Comparison of ENCODE assay signal across 10 mouse cellular contexts in genomic region chr2:37969713-37970485, GRCm38 (mm10).
DNase-seq lines count a peak whose midpoint lies in the region; ATAC-seq and TF ChIP-seq lines count a peak whose summit lies in the region.
"Had no signal": no experiment of that assay in that cellular context is flagged by ENCODE, and none has a peak within 500 bp of the region (broad histone marks: within the 10 kb centered on the region; RNA-seq: fewer than 3 reads in every experiment).

No protein-coding gene starts in this region.

- no peak overlapping the region for H3K27ac ChIP-seq in lung, postnatal 0 days (ENCODE audit: low read length)
- H3K27ac ChIP-seq in forebrain, embryonic 16.5 days (ENCODE audit: low read length): peak overlapping the region; percentile 39; the same call in 1 of the 2 replicates
- H3K27ac ChIP-seq in midbrain, embryonic 12.5 days (replicated peaks): peak overlapping the region; percentile 58

- H3K4me1 ChIP-seq in lung, postnatal 0 days (ENCODE audit: insufficient read depth, low read depth, low read length): no peaks in the 10 kb centered on the region; the same call in 1 of the 2 replicates
- H3K4me1 ChIP-seq in forebrain, embryonic 16.5 days (replicated peaks; ENCODE audit: control insufficient read depth, insufficient read depth, low read length): peaks cover 6% of the 10 kb centered on the region
- H3K4me1 ChIP-seq in midbrain, embryonic 12.5 days: peaks cover 13% of the 10 kb centered on the region

- no peaks in the 10 kb centered on the region for H3K36me3 ChIP-seq in lung, postnatal 0 days (ENCODE audit: insufficient read depth, low read length)
- H3K36me3 ChIP-seq in forebrain, embryonic 16.5 days (ENCODE audit: control insufficient read depth, insufficient read depth): no peaks in the 10 kb centered on the region
- H3K36me3 ChIP-seq in midbrain, embryonic 12.5 days: no peaks in the 10 kb centered on the region

- no peak overlapping the region for H3K9ac ChIP-seq in lung, postnatal 0 days (replicated peaks; ENCODE audit: low read depth)
- H3K9ac ChIP-seq in forebrain, embryonic 16.5 days (replicated peaks; ENCODE audit: low read depth, low read length): no peak overlapping the region
- no peak overlapping the region for H3K9ac ChIP-seq in midbrain, embryonic 12.5 days (replicated peaks)

- TF ChIP-seq EP300 in lung, postnatal 0 days (IDR thresholded peaks at IDR 0.05): no peak

- 51% methylated on average over 5 of the region's 5 CpGs for WGBS in lung, postnatal 0 days
- WGBS in forebrain, embryonic 16.5 days: 31% methylated on average over 5 of the region's 5 CpGs
- 36% methylated on average over 5 of the region's 5 CpGs for WGBS in midbrain, embryonic 12.5 days

- DNase-seq in adrenal gland, adult (ENCODE audit: inconsistent age in 2 of 2, low spot score in 1 of 2): peak; percentile 29 to 55
- no peak for DNase-seq in adrenal gland, adult 18-20 months (ENCODE audit: low spot score in 2 of 2)
- DNase-seq in lung, postnatal 0 days (ENCODE audit: low spot score): peak; percentile 32
- DNase-seq in lung, postnatal 14 days: no peak
- no peak for DNase-seq in right cerebral cortex, adult 2 months (ENCODE audit: low spot score in 2 of 2)
- DNase-seq: gastrocnemius, postnatal 25 days; thymus, adult 2 months had no signal

- no peaks in the 10 kb centered on the region for H3K27me3 ChIP-seq in lung, postnatal 0 days (replicated peaks; ENCODE audit: insufficient read depth, low read length)
- H3K27me3 ChIP-seq in forebrain, embryonic 16.5 days (replicated peaks; ENCODE audit: control insufficient read depth, insufficient read depth, low read length): no peaks in the 10 kb centered on the region
- H3K27me3 ChIP-seq in midbrain, embryonic 12.5 days: no peaks in the 10 kb centered on the region

- H3K4me2 ChIP-seq in lung, postnatal 0 days (replicated peaks; ENCODE audit: low read depth, low read length): no peak overlapping the region
- H3K4me2 ChIP-seq in forebrain, embryonic 16.5 days (ENCODE audit: low read length): no peak overlapping the region
- no peak overlapping the region for H3K4me2 ChIP-seq in midbrain, embryonic 12.5 days (replicated peaks)

- TF ChIP-seq CTCF in lung, postnatal 0 days (IDR thresholded peaks at IDR 0.05): peak; percentile 40

- peak; percentile 49; the same call in 1 of the 2 replicates for ATAC-seq in lung, postnatal 0 days
- ATAC-seq in forebrain, embryonic 16.5 days: peak; percentile 85
- peak; percentile 68; the same call in 1 of the 2 replicates for ATAC-seq in midbrain, embryonic 12.5 days (ENCODE audit: low FRiP score, low read depth)
- ATAC-seq in megakaryocyte-erythroid progenitor cell, adult 5-6 weeks (replicated peaks; ENCODE audit: low FRiP score, low TSS enrichment, poor library complexity, severe bottlenecking): no peak

- H3K9me3 ChIP-seq in lung, postnatal 0 days (ENCODE audit: low read length): no peaks in the 10 kb centered on the region
- H3K9me3 ChIP-seq in forebrain, embryonic 16.5 days (ENCODE audit: control insufficient read depth, low read length): no peaks in the 10 kb centered on the region
- H3K9me3 ChIP-seq in midbrain, embryonic 12.5 days: no peaks in the 10 kb centered on the region

- H3K4me3 ChIP-seq in lung, postnatal 0 days (ENCODE audit: low read depth, low read length): no peak overlapping the region
- H3K4me3 ChIP-seq in forebrain, embryonic 16.5 days (replicated peaks; ENCODE audit: low read length): no peak overlapping the region
- no peak overlapping the region for H3K4me3 ChIP-seq in midbrain, embryonic 12.5 days

Comparison
In these comparisons a context has a peak if more than half of its experiments do, and no peak if none do; other contexts are left out.
1. DNase-seq: peak in adrenal gland, adult (2 of 2) and lung, postnatal 0 days (single experiment); none in adrenal gland, adult 18-20 months (0 of 2), lung, postnatal 14 days (single experiment) and right cerebral cortex, adult 2 months (0 of 2).